Mouse (Mus musculus): Measurements from ENCODE around the gene Mas1.

GRCm38 (mm10) chr17:12834317-12834716 lies 33.6 kb downstream of the Mas1 start:
- no peak for TF ChIP-seq CEBPB (IDR thresholded peaks at IDR 0.05; ENCODE audit: low read depth)
- no peak for TF ChIP-seq FOSL1 (IDR thresholded peaks at IDR 0.05; ENCODE audit: insufficient read depth, low read length, poor library complexity, severe bottlenecking)
- TF ChIP-seq CTCF (IDR thresholded peaks at IDR 0.05; ENCODE audit: control insufficient read depth, insufficient read depth, insufficient read length): no peak
